Mouse (Mus musculus) forebrain, embryonic 16.5 days (tissue): ENCODE measurements around the gene Scn10a. TPM values are rescaled to one million over a fixed set of nuclear protein-coding genes. Genes with fewer than 3 reads are reported as not detected.

Experiments used
- ATAC-seq: fragments of 200-750 bp; cut with Nextera tagmentation; 2 replicates; pipeline ENCODE4 v1.8.0; 2017; ENCODE audit warnings: mild to moderate bottlenecking, moderate library complexity
- H3K27ac ChIP-seq: fragments of 300-500 bp; sonication (generic); 2 replicates; pipeline ENCODE4 v1.5.1; 2014; ENCODE audit warnings: low read length, control low read depth
- H3K27me3 ChIP-seq: fragments of 300-500 bp; sonication (generic); replicated peaks from 2 replicates; pipeline ENCODE4 v1.6.1; 2014; ENCODE audit warnings: low read length; ENCODE audit not compliant: control insufficient read depth, insufficient read depth
- H3K36me3 ChIP-seq: fragments of 300-500 bp; sonication (generic); 2 replicates; pipeline ENCODE4 v1.6.1; 2014; ENCODE audit not compliant: control insufficient read depth, insufficient read depth
- H3K4me1 ChIP-seq: fragments of 300-500 bp; sonication (generic); replicated peaks from 2 replicates; pipeline ENCODE4 v1.6.1; 2014; ENCODE audit warnings: low read length; ENCODE audit not compliant: control insufficient read depth, insufficient read depth
- H3K4me2 ChIP-seq: fragments of 300-500 bp; sonication (generic); 2 replicates; pipeline ENCODE4 v1.6.1; 2014; ENCODE audit warnings: mild to moderate bottlenecking, low read length, control low read depth
- H3K4me3 ChIP-seq: fragments of 300-500 bp; sonication (generic); replicated peaks from 2 replicates; pipeline ENCODE4 v1.5.1; 2014; ENCODE audit warnings: mild to moderate bottlenecking, low read length, control low read depth
- H3K9ac ChIP-seq: fragments of 300-500 bp; sonication (generic); replicated peaks from 2 replicates; pipeline ENCODE4 v1.6.1; 2014; ENCODE audit warnings: low read depth, low read length, control low read depth
- H3K9me3 ChIP-seq: fragments of 300-500 bp; sonication (generic); 2 replicates; pipeline ENCODE4 v1.6.1; 2016; ENCODE audit warnings: low read length; ENCODE audit not compliant: control insufficient read depth
- WGBS: fragments of 180-500 bp; shearing (Covaris S2); extraction: QIAGEN DNeasy Blood & Tissue Kit; methylation state at CpG from one replicate; pipeline ENCODE4 v1.1.7; 2014; 5-methylcytosine and 5-hydroxymethylcytosine counted together
- polyA plus RNA-seq: library from polyadenylated mRNA; unstranded; fragments of >200 nt; fragmentation: Nextera tagmentation; extraction: Ambion mirVana; gene quantifications from 2 replicates; pipeline ENCODE4 v1.2.1, GENCODE M21; 2015

Gene Scn10a
- polyA plus RNA-seq, 1 experiment from 2014 or later, result 0.09 TPM

- Histone ChIP-seq H3K27ac (no peak overlapping the region), H3K9ac (no peak overlapping the region), H3K27me3 (no peaks in the 10 kb centered on the region), H3K4me1 (no peaks in the 10 kb centered on the region), H3K36me3 (no peaks in the 10 kb centered on the region), H3K4me2 (no peak overlapping the region), H3K4me3 (no peak overlapping the region), H3K9me3 (no peaks in the 10 kb centered on the region)
- 69% methylated on average over 6 of the region's 6 CpGs for WGBS
- ATAC-seq, result no peak
These were observed 63.0 kb downstream of the Scn10a start for GRCm38 (mm10) chr9:119656111-119656510.

DNA sequence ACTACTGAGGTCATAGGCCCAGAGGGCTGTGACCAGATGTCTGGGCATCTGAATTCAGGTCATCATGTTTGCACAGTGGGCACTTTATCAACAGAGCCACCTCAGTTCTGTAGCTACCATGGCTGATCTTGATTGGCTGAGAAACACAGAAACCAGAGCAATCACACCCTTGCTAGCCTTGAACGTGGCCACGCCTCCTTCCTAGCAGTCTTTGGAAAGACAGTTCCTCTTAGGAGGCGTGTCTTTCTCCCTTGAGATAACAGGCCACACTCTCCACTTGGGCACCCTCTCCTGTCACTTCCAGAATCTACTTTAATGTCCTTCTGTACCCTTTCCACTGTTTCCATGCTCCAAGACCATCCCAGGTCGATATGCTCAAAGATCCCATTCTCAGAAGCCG lies 65.4 kb downstream of the Scn10a start:
- WGBS, result 77% methylated on average over 5 of the region's 5 CpGs
- no peak overlapping the region for H3K9ac ChIP-seq

DNA sequence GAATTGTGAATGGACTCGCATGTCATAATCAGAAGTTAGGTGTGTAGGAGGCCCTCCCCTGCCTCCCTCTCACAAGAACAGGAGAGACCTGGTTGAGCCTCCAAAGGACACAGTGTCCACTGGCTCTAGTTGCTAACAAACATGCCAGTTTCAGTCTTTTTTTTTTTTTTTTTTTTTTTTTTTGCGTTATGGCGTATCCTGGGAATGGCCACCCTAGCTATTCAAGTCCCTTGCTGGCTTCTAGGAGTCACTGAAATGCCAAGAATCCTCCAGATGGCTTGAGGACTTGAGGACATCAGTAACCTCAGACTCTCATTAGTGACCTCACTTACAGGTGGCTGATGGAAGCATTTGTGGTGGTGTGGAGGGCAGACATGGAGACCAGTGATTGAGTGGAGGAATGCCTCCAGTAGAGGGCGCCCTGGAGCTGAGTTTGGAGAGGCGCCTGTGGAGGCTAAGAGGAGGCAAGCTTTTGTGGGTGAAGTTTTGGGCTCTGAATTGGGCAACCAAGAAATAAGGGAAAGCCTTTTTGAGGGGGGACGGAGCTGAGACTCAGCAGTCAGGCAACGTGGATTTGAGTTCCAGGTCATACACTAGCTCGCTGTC lies 72.1 kb downstream of the Scn10a start:
- Histone ChIP-seq H3K9ac (no peak overlapping the region), H3K27me3 (no peaks in the 10 kb centered on the region), H3K4me2 (no peak overlapping the region), H3K4me3 (no peak overlapping the region), H3K27ac (no peak overlapping the region), H3K9me3 (no peaks in the 10 kb centered on the region), H3K4me1 (no peaks in the 10 kb centered on the region), H3K36me3 (no peaks in the 10 kb centered on the region)
- no peak for ATAC-seq
- WGBS, result 59% methylated on average over 8 of the region's 8 CpGs

More for the DNA sequence above, 65.4 kb downstream of the Scn10a start:
- no peaks in the 10 kb centered on the region for H3K27me3 ChIP-seq
- no peak for ATAC-seq
- no peaks in the 10 kb centered on the region for H3K36me3 ChIP-seq
- H3K4me2 ChIP-seq, result no peak overlapping the region
- no peaks in the 10 kb centered on the region for H3K4me1 ChIP-seq
- H3K4me3 ChIP-seq, result no peak overlapping the region
- H3K27ac ChIP-seq, result no peak overlapping the region
- H3K9me3 ChIP-seq, result no peaks in the 10 kb centered on the region

- ATAC-seq, result no peak
- Histone ChIP-seq H3K9ac (no peak overlapping the region), H3K9me3 (no peaks in the 10 kb centered on the region), H3K27me3 (no peaks in the 10 kb centered on the region), H3K4me3 (no peak overlapping the region), H3K4me2 (no peak overlapping the region), H3K27ac (no peak overlapping the region), H3K4me1 (no peaks in the 10 kb centered on the region), H3K36me3 (no peaks in the 10 kb centered on the region)
- WGBS, result 91% methylated on average over 6 of the region's 6 CpGs
These were observed 77.1 kb downstream of the Scn10a start for GRCm38 (mm10) chr9:119641985-119642384.

DNA sequence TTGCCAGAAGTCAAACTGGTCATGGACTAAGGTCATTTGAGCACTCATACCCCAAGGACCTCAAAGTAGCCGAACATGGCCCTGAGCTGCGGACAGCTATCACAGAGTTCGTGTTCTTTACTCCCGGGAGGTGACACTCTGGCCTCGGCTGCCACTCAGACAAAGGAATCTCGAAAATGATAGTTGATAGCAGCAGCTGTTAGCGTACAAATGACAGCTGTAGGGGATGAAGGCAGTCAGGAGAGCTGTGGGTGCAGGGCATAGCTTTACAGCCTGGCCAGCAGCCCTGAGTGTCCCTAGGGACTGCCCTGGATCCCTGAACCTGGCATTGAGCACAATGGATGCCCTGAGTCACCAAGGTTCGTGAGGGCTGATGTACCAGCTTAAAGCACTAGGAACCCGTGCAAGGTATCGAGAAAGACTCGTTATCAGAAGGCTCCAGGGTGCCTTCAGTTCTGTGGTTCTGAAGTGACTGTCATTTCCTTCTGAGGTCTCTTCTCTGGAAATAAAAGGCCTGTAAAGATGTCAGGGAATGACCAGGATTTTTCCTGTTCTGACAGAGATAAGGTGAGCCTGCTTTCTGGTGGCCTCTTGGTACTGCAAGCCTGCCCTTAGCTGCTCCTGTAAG lies 84.8 kb downstream of the Scn10a start:
- Histone ChIP-seq H3K4me2 (no peak overlapping the region), H3K27ac (no peak overlapping the region), H3K9ac (no peak overlapping the region), H3K36me3 (no peaks in the 10 kb centered on the region), H3K4me1 (peaks cover 16% of the 10 kb centered on the region), H3K9me3 (no peaks in the 10 kb centered on the region), H3K27me3 (no peaks in the 10 kb centered on the region), H3K4me3 (no peak overlapping the region)
- no peak for ATAC-seq
- WGBS, result 80% methylated on average over 11 of the region's 11 CpGs

- Histone ChIP-seq H3K27me3 (no peaks in the 10 kb centered on the region), H3K36me3 (no peaks in the 10 kb centered on the region), H3K4me2 (no peak overlapping the region), H3K27ac (no peak overlapping the region), H3K4me3 (no peak overlapping the region), H3K9me3 (no peaks in the 10 kb centered on the region), H3K4me1 (peaks cover 16% of the 10 kb centered on the region), H3K9ac (no peak overlapping the region)
- 93% methylated on average over 5 of the region's 5 CpGs for WGBS
- no peak for ATAC-seq
These were observed 85.6 kb downstream of the Scn10a start for GRCm38 (mm10) chr9:119633475-119633874.

DNA sequence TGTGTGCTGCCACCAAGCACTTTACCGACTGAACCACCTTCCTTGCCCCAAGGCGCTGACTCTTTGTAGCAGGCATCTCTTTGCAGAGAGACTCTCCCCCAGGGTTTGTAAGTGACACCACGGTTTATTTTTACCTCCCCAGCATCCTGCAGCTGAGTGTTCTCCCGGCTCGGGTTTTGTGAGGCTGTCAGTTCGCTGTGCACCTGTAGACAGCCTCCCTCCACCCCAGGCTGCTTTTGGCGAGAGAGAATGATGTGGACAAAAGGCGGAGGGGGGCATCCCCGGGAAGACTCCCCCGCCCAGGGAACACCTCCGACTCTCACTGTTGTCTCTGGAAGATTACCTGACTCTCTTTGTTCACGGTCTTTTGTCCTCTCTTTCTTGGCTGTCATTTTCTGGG lies 86.3 kb downstream of the Scn10a start:
- WGBS, result 26% methylated on average over 12 of the region's 12 CpGs

GRCm38 (mm10) chr9:119631899-119632533 lies 87.1 kb downstream of the Scn10a start:
- WGBS, result 44% methylated on average over 15 of the region's 15 CpGs
- Histone ChIP-seq H3K4me2 (no peak overlapping the region), H3K27ac (no peak overlapping the region), H3K9ac (no peak overlapping the region), H3K9me3 (no peaks in the 10 kb centered on the region), H3K4me1 (peaks cover 16% of the 10 kb centered on the region), H3K4me3 (no peak overlapping the region), H3K36me3 (no peaks in the 10 kb centered on the region), H3K27me3 (no peaks in the 10 kb centered on the region)
- ATAC-seq, result no peak

More for the DNA sequence above, 86.3 kb downstream of the Scn10a start:
- H3K4me2 ChIP-seq, result no peak overlapping the region
- no peak overlapping the region for H3K27ac ChIP-seq
- no peak overlapping the region for H3K9ac ChIP-seq
- no peak for ATAC-seq
- H3K4me1 ChIP-seq, result peaks cover 16% of the 10 kb centered on the region
- H3K36me3 ChIP-seq, result no peaks in the 10 kb centered on the region
- H3K9me3 ChIP-seq, result no peaks in the 10 kb centered on the region
- H3K4me3 ChIP-seq, result no peak overlapping the region
- H3K27me3 ChIP-seq, result no peaks in the 10 kb centered on the region

GRCm38 (mm10) chr9:119631393-119631898 lies 87.7 kb downstream of the Scn10a start:
- peak; percentile 28; the same call in 1 of the 2 replicates for ATAC-seq

More at GRCm38 (mm10) chr9:119631393-119631898, 87.7 kb downstream of the Scn10a start:
- Histone ChIP-seq H3K27ac (no peak overlapping the region), H3K9me3 (no peaks in the 10 kb centered on the region), H3K27me3 (no peaks in the 10 kb centered on the region), H3K36me3 (no peaks in the 10 kb centered on the region), H3K4me3 (no peak overlapping the region), H3K4me2 (no peak overlapping the region), H3K4me1 (peaks cover 16% of the 10 kb centered on the region), H3K9ac (no peak overlapping the region)
- 68% methylated on average over 13 of the region's 13 CpGs for WGBS
